In the genomic region with DNA sequence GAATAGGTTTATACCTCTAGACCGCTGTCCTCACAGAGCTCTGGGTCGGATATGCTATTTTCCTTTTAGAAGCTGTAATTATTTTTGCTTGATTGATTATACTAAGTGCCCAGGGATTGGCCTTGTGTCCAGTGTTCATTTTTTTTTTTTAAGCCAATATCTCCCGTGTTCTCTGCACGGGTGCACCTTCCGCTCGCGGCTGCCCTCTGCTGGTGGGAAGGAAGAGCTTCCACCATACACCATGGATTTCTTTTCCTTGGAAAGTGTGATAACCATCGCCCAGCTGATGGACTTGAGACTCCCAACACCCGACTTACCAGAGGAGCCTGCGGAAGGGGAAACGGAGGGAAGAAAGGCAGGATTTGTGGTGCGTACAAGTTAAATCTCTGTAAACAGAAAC, we compare ENCODE assay signal across 10 mouse cellular contexts. TPM values are rescaled to one million over a fixed set of nuclear protein-coding genes. Genes with fewer than 3 reads are reported as not detected.
A peak's percentile ranks its signal among the peaks of the same experiment; 100 is the strongest.
DNase-seq lines count a peak whose midpoint lies in the region; ATAC-seq lines count a peak whose summit lies in the region.
"Had no signal": no experiment of that assay in that cellular context is flagged by ENCODE, and none has a peak within 500 bp of the region (broad histone marks: within the 10 kb centered on the region; RNA-seq: fewer than 3 reads in every experiment).

No protein-coding gene starts in this region.

- DNase-seq in midbrain, embryonic 14.5 days: peak; percentile 82
- DNase-seq in brain, adult 2 months (ENCODE audit: low read depth, low spot score): peak; percentile 71
- DNase-seq in ovary, postnatal 14 days (ENCODE audit: low spot score): peak; percentile 62
- peak; percentile 75 for DNase-seq in urinary bladder, postnatal 14 days (ENCODE audit: low spot score)

- no peak overlapping the region for H3K4me3 ChIP-seq in midbrain, embryonic 14.5 days (replicated peaks; ENCODE audit: low read depth, low read length)
- no peak overlapping the region for H3K4me3 ChIP-seq in midbrain, embryonic 16.5 days (ENCODE audit: low read depth, low read length)
- no peak overlapping the region for H3K4me3 ChIP-seq in forebrain, embryonic 12.5 days (replicated peaks)
- H3K4me3 ChIP-seq in limb, embryonic 15.5 days: no peak overlapping the region
- H3K4me3 ChIP-seq: erythroblast, embryonic 14.5 days; neural tube, embryonic 12.5 days had no signal

- no peaks in the 10 kb centered on the region for H3K27me3 ChIP-seq in midbrain, embryonic 14.5 days (ENCODE audit: control insufficient read depth, insufficient read depth, low read length)
- no peaks in the 10 kb centered on the region for H3K27me3 ChIP-seq in midbrain, embryonic 16.5 days (ENCODE audit: control insufficient read depth, insufficient read depth, low read depth, low read length)
- H3K27me3 ChIP-seq in forebrain, embryonic 12.5 days: peaks cover 2% of the 10 kb centered on the region; the same call in 1 of the 2 replicates
- H3K27me3 ChIP-seq in limb, embryonic 15.5 days: no peaks in the 10 kb centered on the region
- H3K27me3 ChIP-seq: neural tube, embryonic 12.5 days had no signal

- no peak overlapping the region for H3K9ac ChIP-seq in midbrain, embryonic 14.5 days (replicated peaks; ENCODE audit: low read length)
- H3K9ac ChIP-seq in midbrain, embryonic 16.5 days (ENCODE audit: low read depth, low read length): no peak overlapping the region
- H3K9ac ChIP-seq in forebrain, embryonic 12.5 days: no peak overlapping the region
- H3K9ac ChIP-seq in limb, embryonic 15.5 days: no peak overlapping the region
- H3K9ac ChIP-seq: neural tube, embryonic 12.5 days had no signal

- H3K9me3 ChIP-seq in midbrain, embryonic 14.5 days (ENCODE audit: control insufficient read depth, low read length): no peaks in the 10 kb centered on the region
- no peaks in the 10 kb centered on the region for H3K9me3 ChIP-seq in midbrain, embryonic 16.5 days (replicated peaks; ENCODE audit: control insufficient read depth, low read length, poor library complexity, severe bottlenecking)
- no peaks in the 10 kb centered on the region for H3K9me3 ChIP-seq in forebrain, embryonic 12.5 days
- no peaks in the 10 kb centered on the region for H3K9me3 ChIP-seq in limb, embryonic 15.5 days
- H3K9me3 ChIP-seq: neural tube, embryonic 12.5 days had no signal

- no peaks in the 10 kb centered on the region for H3K36me3 ChIP-seq in midbrain, embryonic 14.5 days (ENCODE audit: control insufficient read depth, insufficient read depth, low read length)
- H3K36me3 ChIP-seq in midbrain, embryonic 16.5 days (ENCODE audit: control insufficient read depth, insufficient read depth, low read length): no peaks in the 10 kb centered on the region
- H3K36me3 ChIP-seq in forebrain, embryonic 12.5 days (replicated peaks): no peaks in the 10 kb centered on the region
- no peaks in the 10 kb centered on the region for H3K36me3 ChIP-seq in limb, embryonic 15.5 days
- H3K36me3 ChIP-seq: neural tube, embryonic 12.5 days had no signal

- H3K4me1 ChIP-seq in midbrain, embryonic 14.5 days (ENCODE audit: control insufficient read depth, insufficient read depth, low read length): 0 out of 2 replicates have a peak, but pooled peaks cover 6% of the 10 kb centered on the region
- peaks cover 4% of the 10 kb centered on the region; the same call in 1 of the 2 replicates for H3K4me1 ChIP-seq in midbrain, embryonic 16.5 days (ENCODE audit: control insufficient read depth, insufficient read depth, low read length)
- H3K4me1 ChIP-seq in forebrain, embryonic 12.5 days: peaks cover 16% of the 10 kb centered on the region
- H3K4me1 ChIP-seq in limb, embryonic 15.5 days: 0 out of 2 replicates have a peak, but pooled peaks cover 5% of the 10 kb centered on the region

- no peak for ATAC-seq in midbrain, embryonic 14.5 days (ENCODE audit: low FRiP score, low TSS enrichment)
- no peak for ATAC-seq in midbrain, embryonic 16.5 days
- ATAC-seq in forebrain, embryonic 12.5 days (ENCODE audit: low FRiP score): peak; percentile 5; the same call in 1 of the 2 replicates
- peak; percentile 54 to 74; a peak in 3 of 4 replicates for ATAC-seq in hematopoietic stem cell, adult 5-6 weeks (replicated peaks in 1 of 2; ENCODE audit: insufficient read depth in 1 of 2, low FRiP score in 2 of 2, low TSS enrichment in 1 of 2, low read depth in 1 of 2, poor library complexity in 2 of 2, severe bottlenecking in 2 of 2)
- ATAC-seq in limb, embryonic 15.5 days (ENCODE audit: insufficient number of reproducible peaks, low FRiP score, low TSS enrichment, low read depth): no peak

- 36% methylated on average over 12 of the region's 12 CpGs for WGBS in midbrain, embryonic 14.5 days
- 32% methylated on average over 12 of the region's 12 CpGs for WGBS in midbrain, embryonic 16.5 days
- 29% methylated on average over 12 of the region's 12 CpGs for WGBS in forebrain, embryonic 12.5 days
- WGBS in limb, embryonic 15.5 days: 26% methylated on average over 12 of the region's 12 CpGs

- no peak overlapping the region for H3K4me2 ChIP-seq in midbrain, embryonic 14.5 days (ENCODE audit: low read length)
- H3K4me2 ChIP-seq in midbrain, embryonic 16.5 days (ENCODE audit: low read length): no peak overlapping the region
- no peak overlapping the region for H3K4me2 ChIP-seq in forebrain, embryonic 12.5 days
- H3K4me2 ChIP-seq in limb, embryonic 15.5 days: 0 out of 2 replicates have a peak overlapping the region, but pooled peaks have one; percentile 10
- H3K4me2 ChIP-seq: neural tube, embryonic 12.5 days had no signal

- no peak overlapping the region for H3K27ac ChIP-seq in midbrain, embryonic 14.5 days (replicated peaks; ENCODE audit: low read depth, low read length)
- H3K27ac ChIP-seq in midbrain, embryonic 16.5 days (ENCODE audit: low read length): no peak overlapping the region
- no peak overlapping the region for H3K27ac ChIP-seq in forebrain, embryonic 12.5 days
- no peak overlapping the region for H3K27ac ChIP-seq in limb, embryonic 15.5 days
- H3K27ac ChIP-seq: neural tube, embryonic 12.5 days had no signal

RNA-seq across cellular contexts. Expression of a gene that starts 3.0 kb away (rescaled TPM):
- not detected in 2 replicates for polyA plus RNA-seq in midbrain, embryonic 14.5 days (2014; fragmentation: Nextera tagmentation; extraction: Ambion mirVana)
- polyA plus RNA-seq in midbrain, embryonic 16.5 days (2015; fragmentation: Nextera tagmentation; extraction: Ambion mirVana): 0.80 TPM in 1 of 2 replicates, not detected in the other
- not detected in 2 replicates for polyA plus RNA-seq in forebrain, embryonic 12.5 days (2016; fragmentation: Nextera tagmentation; extraction: Ambion mirVana)
- total RNA-seq in hematopoietic stem cell, adult 5-6 weeks (2017): not detected in 2 replicates
- not detected in 2 replicates for polyA plus RNA-seq in limb, embryonic 15.5 days (2015; fragmentation: Nextera tagmentation; extraction: Ambion mirVana)
- polyA plus RNA-seq: erythroblast, embryonic 14.5 days; neural tube, embryonic 12.5 days had no signal

RNA-seq across cellular contexts. Expression of a gene that starts 28.3 kb away (rescaled TPM):
- 56.0 and 56.1 TPM in 2 replicates for polyA plus RNA-seq in midbrain, embryonic 14.5 days (2014; fragmentation: Nextera tagmentation; extraction: Ambion mirVana)
- 59.3 and 60.6 TPM in 2 replicates for polyA plus RNA-seq in midbrain, embryonic 16.5 days (2015; fragmentation: Nextera tagmentation; extraction: Ambion mirVana)
- polyA plus RNA-seq in forebrain, embryonic 12.5 days (2016; fragmentation: Nextera tagmentation; extraction: Ambion mirVana): 55.8 and 58.8 TPM in 2 replicates
- 36.6 and 71.8 TPM in 2 replicates for total RNA-seq in hematopoietic stem cell, adult 5-6 weeks (2017)
- 57.0 and 59.6 TPM in 2 replicates for polyA plus RNA-seq in limb, embryonic 15.5 days (2015; fragmentation: Nextera tagmentation; extraction: Ambion mirVana)

RNA-seq across cellular contexts. Expression of a gene that starts 39.1 kb away (rescaled TPM):
- polyA plus RNA-seq in midbrain, embryonic 14.5 days (2014; fragmentation: Nextera tagmentation; extraction: Ambion mirVana): 118 and 147 TPM in 2 replicates
- 163 and 240 TPM in 2 replicates for polyA plus RNA-seq in midbrain, embryonic 16.5 days (2015; fragmentation: Nextera tagmentation; extraction: Ambion mirVana)
- 26.5 and 27.5 TPM in 2 replicates for polyA plus RNA-seq in forebrain, embryonic 12.5 days (2016; fragmentation: Nextera tagmentation; extraction: Ambion mirVana)
- not detected in 2 replicates for total RNA-seq in hematopoietic stem cell, adult 5-6 weeks (2017)
- polyA plus RNA-seq in limb, embryonic 15.5 days (2015; fragmentation: Nextera tagmentation; extraction: Ambion mirVana): 96.7 and 115 TPM in 2 replicates
- polyA plus RNA-seq: erythroblast, embryonic 14.5 days had no signal

RNA-seq across cellular contexts. Expression of a gene that starts 52.7 kb away (rescaled TPM):
- polyA plus RNA-seq in midbrain, embryonic 14.5 days (2014; fragmentation: Nextera tagmentation; extraction: Ambion mirVana): 1.7 and 1.8 TPM in 2 replicates
- polyA plus RNA-seq in midbrain, embryonic 16.5 days (2015; fragmentation: Nextera tagmentation; extraction: Ambion mirVana): 1.9 and 2.6 TPM in 2 replicates
- polyA plus RNA-seq in forebrain, embryonic 12.5 days (2016; fragmentation: Nextera tagmentation; extraction: Ambion mirVana): 1.5 and 1.7 TPM in 2 replicates
- 56.7 and 66.1 TPM in 2 replicates for total RNA-seq in hematopoietic stem cell, adult 5-6 weeks (2017)
- polyA plus RNA-seq in limb, embryonic 15.5 days (2015; fragmentation: Nextera tagmentation; extraction: Ambion mirVana): 2.9 and 4.0 TPM in 2 replicates

Comparison
In these comparisons a context has a peak if more than half of its experiments do, and no peak if none do; other contexts are left out.
1. ATAC-seq: peak in forebrain, embryonic 12.5 days (single experiment) and hematopoietic stem cell, adult 5-6 weeks (2 of 2); none in midbrain, embryonic 14.5 days (single experiment), midbrain, embryonic 16.5 days (single experiment) and limb, embryonic 15.5 days (single experiment).
2. Peak in every context shown above with its lines, with median percentiles within 50 percentile points of each other: DNase-seq.